Mouse (Mus musculus) MEL (cell line): Measurements from ENCODE around the gene Slc7a8. TPM values are rescaled to one million over a fixed set of nuclear protein-coding genes. Genes with fewer than 3 reads are reported as not detected.

Experiments used
- DNase-seq: peaks from one replicate; pipeline ENCODE4 v3.0.0; 2011; ENCODE audit warnings: low read depth, low spot score
- H3K27ac ChIP-seq: 2 replicates; pipeline ENCODE4 v1.5.1; 2012; ENCODE audit warnings: low read depth, mild to moderate bottlenecking, control low read depth, low read length, moderate library complexity; ENCODE audit not compliant: control insufficient read depth
- H3K27me3 ChIP-seq, 2 experiments: fragments of 150-350 bp in 1 of 2; sonication (generic) in 1 of 2; 2 replicates each; pipeline ENCODE4 v1.6.1; 2012; ENCODE audit warnings: low read length in 2 of 2, mild to moderate bottlenecking in 2 of 2, improper control_type of control experiment in 1 of 2, moderate library complexity in 1 of 2; ENCODE audit not compliant: insufficient read depth in 2 of 2, control insufficient read depth in 1 of 2
- H3K36me3 ChIP-seq, 2 experiments: 2 replicates each; pipeline ENCODE4 v1.6.1; 2012 to 2014; ENCODE audit warnings: low read length in 2 of 2, improper control_type of control experiment in 1 of 2, inconsistent platforms in 1 of 2, mild to moderate bottlenecking in 1 of 2; ENCODE audit not compliant: insufficient read depth in 2 of 2, control insufficient read depth in 1 of 2
- H3K4me1 ChIP-seq, 2 experiments: fragments of 150-350 bp in 1 of 2; sonication (generic) in 1 of 2; 2 replicates each; pipeline ENCODE4 v1.6.1; 2012; ENCODE audit warnings: low read length in 2 of 2, improper control_type of control experiment in 1 of 2, mild to moderate bottlenecking in 1 of 2; ENCODE audit not compliant: insufficient read depth in 2 of 2, control insufficient read depth in 1 of 2
- H3K4me3 ChIP-seq, 2 experiments: fragments of 150-350 bp in 1 of 2; sonication (generic) in 1 of 2; 2 replicates each; pipeline ENCODE4 v1.5.1; 2012; ENCODE audit warnings: low read depth in 2 of 2, low read length in 2 of 2, mild to moderate bottlenecking in 2 of 2, moderate library complexity in 2 of 2, control low read depth in 1 of 2, improper control_type of control experiment in 1 of 2; ENCODE audit not compliant: control insufficient read depth in 1 of 2, insufficient read depth in 1 of 2
- H3K79me2 ChIP-seq: 2 replicates; pipeline ENCODE4 v1.6.1; 2012; ENCODE audit warnings: mild to moderate bottlenecking, low read length, moderate library complexity; ENCODE audit not compliant: control insufficient read depth, poor library complexity, insufficient read depth
- H3K9ac ChIP-seq: 2 replicates; pipeline ENCODE4 v1.6.1; 2012; ENCODE audit warnings: low read depth, mild to moderate bottlenecking, control low read depth, low read length, moderate library complexity; ENCODE audit not compliant: control insufficient read depth, poor library complexity, severe bottlenecking
- H3K9me3 ChIP-seq: fragments of 150-350 bp; sonication (generic); replicated peaks from 2 replicates; pipeline ENCODE4 v1.6.1; 2012; ENCODE audit warnings: mild to moderate bottlenecking, low read length, improper control_type of control experiment, moderate library complexity; ENCODE audit not compliant: insufficient read depth
- BHLHE40 ChIP-seq: IDR thresholded peaks from 2 replicates; pipeline ENCODE4 v1.6.1; 2012; ENCODE audit warnings: low read depth, mild to moderate bottlenecking, inconsistent platforms, low read length, improper control_type of control experiment, borderline replicate concordance
- CHD1 ChIP-seq: IDR thresholded peaks from 2 replicates; pipeline ENCODE4 v1.6.1; 2012; ENCODE audit warnings: low read depth, mild to moderate bottlenecking, inconsistent platforms, low read length, improper control_type of control experiment
- CHD2 ChIP-seq: IDR thresholded peaks from 2 replicates; pipeline ENCODE4 v1.6.1; 2011; ENCODE audit warnings: low read length, improper control_type of control experiment
- CTCF ChIP-seq, 3 experiments: IDR thresholded peaks in 2 of 3; conservative IDR thresholded peaks in 1 of 3; 2 replicates each; pipeline ENCODE4 v1.5.1; 2011 to 2012; ENCODE audit warnings: low read length in 3 of 3, low read depth in 2 of 3, mild to moderate bottlenecking in 2 of 3, improper control_type of control experiment in 1 of 3, inconsistent platforms in 1 of 3, mixed read lengths in 1 of 3, moderate library complexity in 1 of 3; ENCODE audit not compliant: control insufficient read depth in 1 of 3, insufficient read depth in 1 of 3, poor library complexity in 1 of 3, severe bottlenecking in 1 of 3
- E2F4 ChIP-seq: IDR thresholded peaks from 2 replicates; pipeline ENCODE4 v1.6.1; 2011; ENCODE audit warnings: low read depth, low read length, improper control_type of control experiment, borderline replicate concordance
- EP300 ChIP-seq, 2 experiments: IDR thresholded peaks; 2 replicates each; pipeline ENCODE4 v1.6.1; 2011; ENCODE audit warnings: improper control_type of control experiment in 2 of 2, low read length in 2 of 2, low read depth in 1 of 2, mild to moderate bottlenecking in 1 of 2
- ETS1 ChIP-seq: IDR thresholded peaks from 2 replicates; pipeline ENCODE4 v1.6.1; 2012; ENCODE audit warnings: low read depth, mild to moderate bottlenecking, inconsistent platforms, low read length, improper control_type of control experiment, moderate library complexity
- GABPA ChIP-seq: IDR thresholded peaks from 2 replicates; pipeline ENCODE4 v1.6.1; 2012; ENCODE audit warnings: low read depth, mild to moderate bottlenecking, inconsistent platforms, low read length, improper control_type of control experiment, moderate library complexity
- GATA1 ChIP-seq: IDR thresholded peaks from 2 replicates; pipeline ENCODE4 v1.6.1; 2011; ENCODE audit warnings: low read depth, low read length, improper control_type of control experiment
- JUND ChIP-seq: IDR thresholded peaks from 2 replicates; pipeline ENCODE4 v1.6.1; 2011; ENCODE audit warnings: low read depth, mild to moderate bottlenecking, improper control_type of control experiment, low read length
- MAX ChIP-seq: IDR thresholded peaks from 2 replicates; pipeline ENCODE4 v1.6.1; 2011; ENCODE audit warnings: low read length, improper control_type of control experiment
- MAZ ChIP-seq: IDR thresholded peaks from 2 replicates; pipeline ENCODE4 v1.6.1; 2012; ENCODE audit warnings: low read depth, mild to moderate bottlenecking, inconsistent platforms, low read length, improper control_type of control experiment
- MYB ChIP-seq: IDR thresholded peaks from 2 replicates; pipeline ENCODE4 v1.6.1; 2011; ENCODE audit warnings: mild to moderate bottlenecking, low read depth, low read length, improper control_type of control experiment
- MYC ChIP-seq: IDR thresholded peaks from 2 replicates; pipeline ENCODE4 v1.6.1; 2011; ENCODE audit warnings: low read depth, mild to moderate bottlenecking, low read length, improper control_type of control experiment, moderate library complexity
- NRF1 ChIP-seq: IDR thresholded peaks from 2 replicates; pipeline ENCODE4 v1.6.1; 2014; ENCODE audit warnings: low read depth, mild to moderate bottlenecking, inconsistent platforms, low read length, improper control_type of control experiment, moderate library complexity; ENCODE audit not compliant: poor library complexity, insufficient read depth, severe bottlenecking
- POLR2A ChIP-seq, 2 experiments: IDR thresholded peaks; 2 replicates each; pipeline ENCODE4 v1.6.1; 2011 to 2012; ENCODE audit warnings: low read length in 2 of 2, mild to moderate bottlenecking in 2 of 2, control low read depth in 1 of 2, improper control_type of control experiment in 1 of 2, low read depth in 1 of 2, moderate library complexity in 1 of 2; ENCODE audit not compliant: control insufficient read depth in 1 of 2, insufficient read depth in 1 of 2, poor library complexity in 1 of 2
- POLR2AphosphoS5 ChIP-seq: IDR thresholded peaks from 2 replicates; pipeline ENCODE4 v1.6.1; 2012; ENCODE audit warnings: low read depth, borderline replicate concordance, mild to moderate bottlenecking, inconsistent platforms, low read length, moderate library complexity, mixed read lengths
- RAD21 ChIP-seq: IDR thresholded peaks from 2 replicates; pipeline ENCODE4 v1.6.1; 2011; ENCODE audit warnings: mild to moderate bottlenecking, low read depth, low read length, improper control_type of control experiment
- RCOR1 ChIP-seq: IDR thresholded peaks from 2 replicates; pipeline ENCODE4 v1.6.1; 2012; ENCODE audit warnings: low read depth, mild to moderate bottlenecking, inconsistent platforms, low read length, improper control_type of control experiment
- SIN3A ChIP-seq: IDR thresholded peaks from 2 replicates; pipeline ENCODE4 v1.6.1; 2012; ENCODE audit warnings: low read length, improper control_type of control experiment, inconsistent platforms
- SMC3 ChIP-seq: IDR thresholded peaks from 2 replicates; pipeline ENCODE4 v1.6.1; 2011; ENCODE audit warnings: low read depth, low read length, improper control_type of control experiment
- TAL1 ChIP-seq: IDR thresholded peaks from 2 replicates; pipeline ENCODE4 v1.6.1; 2012; ENCODE audit warnings: mild to moderate bottlenecking, inconsistent platforms, low read length, moderate library complexity, mixed read lengths
- TBP ChIP-seq: IDR thresholded peaks from 2 replicates; pipeline ENCODE4 v1.8.0; 2011; ENCODE audit warnings: low read depth, low read length, improper control_type of control experiment
- TCF12 ChIP-seq: IDR thresholded peaks from 2 replicates; pipeline ENCODE4 v1.6.1; 2014; ENCODE audit warnings: low read depth, mild to moderate bottlenecking, inconsistent platforms, low read length, improper control_type of control experiment, moderate library complexity
- UBTF ChIP-seq: IDR thresholded peaks from 2 replicates; pipeline ENCODE4 v1.6.1; 2012; ENCODE audit warnings: low read depth, mild to moderate bottlenecking, inconsistent platforms, low read length, improper control_type of control experiment, moderate library complexity, borderline replicate concordance; ENCODE audit not compliant: insufficient read depth
- USF2 ChIP-seq, 2 experiments: IDR thresholded peaks; 2 replicates each; pipeline ENCODE4 v1.6.1; 2011 to 2012; ENCODE audit warnings: improper control_type of control experiment in 2 of 2, low read length in 2 of 2, borderline replicate concordance in 1 of 2, inconsistent platforms in 1 of 2, low read depth in 1 of 2, mild to moderate bottlenecking in 1 of 2; ENCODE audit not compliant: insufficient read depth in 1 of 2
- ZC3H11A ChIP-seq: IDR thresholded peaks from 2 replicates; pipeline ENCODE4 v1.6.1; 2012; ENCODE audit warnings: low read depth, mild to moderate bottlenecking, inconsistent platforms, low read length, improper control_type of control experiment
- ZKSCAN1 ChIP-seq: IDR thresholded peaks from 2 replicates; pipeline ENCODE4 v1.6.1; 2012; ENCODE audit warnings: low read depth, mild to moderate bottlenecking, inconsistent platforms, low read length, improper control_type of control experiment, moderate library complexity
- ZMIZ1 ChIP-seq: IDR thresholded peaks from 2 replicates; pipeline ENCODE4 v1.6.1; 2012; ENCODE audit warnings: low read depth, mild to moderate bottlenecking, inconsistent platforms, low read length, improper control_type of control experiment, moderate library complexity
- ZNF384 ChIP-seq: IDR thresholded peaks from 2 replicates; pipeline ENCODE4 v1.6.1; 2012; ENCODE audit warnings: low read depth, mild to moderate bottlenecking, inconsistent platforms, low read length, improper control_type of control experiment
- polyA plus RNA-seq, 2 experiments: library from polyadenylated mRNA; stranded (reverse) in 1 of 2; unstranded in 1 of 2; fragments of >175 nt in 1 of 2; fragments of >200 nt in 1 of 2; gene quantifications; 2 replicates each; pipeline versions ENCODE4 v1.2.1 to v1.2.4; 2012; ENCODE audit warnings: low replicate concordance in 2 of 2, low read depth in 1 of 2; ENCODE audit not compliant: insufficient read length in 2 of 2, insufficient read depth in 1 of 2, missing spikeins in 1 of 2
- total RNA-seq: library from RNA; depleted of rRNA; stranded (reverse); fragments of 300-350 nt; gene quantifications from 2 replicates; pipeline ENCODE4 v1.2.3, GENCODE M21; 2012

The Slc7a8 gene
- total and polyA plus RNA-seq, 3 experiments: 0.08 to 0.29 TPM; not detected in 1

DNA sequence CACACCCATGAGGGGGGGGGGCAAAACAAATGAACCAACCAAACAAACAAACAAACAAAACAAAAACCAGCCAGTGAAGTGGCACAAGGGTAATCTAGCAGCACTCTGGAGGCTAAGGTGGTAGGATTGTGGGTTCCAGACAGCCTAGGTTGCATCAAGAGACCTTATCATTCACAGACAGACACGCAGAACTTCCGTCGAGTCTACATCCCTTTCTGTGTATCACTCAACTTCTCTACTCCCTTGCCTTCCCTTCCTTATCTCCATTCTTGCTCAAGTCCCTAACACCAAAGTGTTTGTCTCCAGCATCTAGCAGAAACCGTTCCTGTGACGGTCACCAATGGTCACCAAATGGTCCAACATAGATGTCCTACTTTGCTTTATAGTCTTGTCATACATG lies 6.5 kb upstream of the Slc7a8 start:
- no peaks in the 10 kb centered on the region for H3K27me3 ChIP-seq
- no peak overlapping the region for H3K9ac ChIP-seq
- TF ChIP-seq SMC3: 0 out of 2 replicates have a peak, but pooled peaks have one; percentile 7
- no peak for TF ChIP-seq ZKSCAN1
- no peak for TF ChIP-seq MYB
- TF ChIP-seq TCF12: peak; percentile 82
- no peak for TF ChIP-seq BHLHE40
- no peak for TF ChIP-seq ZNF384
- TF ChIP-seq CHD1: no peak
- TF ChIP-seq GATA1: peak; percentile 88
- TF ChIP-seq MYC: no peak
- TF ChIP-seq E2F4: no peak
- 0 out of 2 replicates have a peak, but pooled peaks have one; percentile 39 for TF ChIP-seq RCOR1
- TF ChIP-seq GABPA: no peak
- peak; percentile 89 for TF ChIP-seq TAL1
- peak; percentile 78 to 82 for TF ChIP-seq EP300 (IDR thresholded peaks at IDR 0.05; ENCODE audit: low read depth in 1 of 2, low read length in 2 of 2)
- H3K27ac ChIP-seq: peak overlapping the region; percentile 27
- DNase-seq: peak; percentile 75
- H3K4me3 ChIP-seq: no peak overlapping the region
- no peaks in the 10 kb centered on the region for H3K79me2 ChIP-seq
- H3K36me3 ChIP-seq: peaks cover 0 to 11% of the 10 kb centered on the region in 2 experiments; a peak in 2 of 4 replicates
- peaks cover 0 to 19% of the 10 kb centered on the region in 2 experiments; a peak in 2 of 4 replicates for H3K4me1 ChIP-seq
- H3K9me3 ChIP-seq: no peaks in the 10 kb centered on the region

GRCm38 (mm10) chr14:54787226-54787625 lies 5.5 kb upstream of the Slc7a8 start:
- no peak overlapping the region for H3K9ac ChIP-seq

More at GRCm38 (mm10) chr14:54787226-54787625, 5.5 kb upstream of the Slc7a8 start:
- no peaks in the 10 kb centered on the region for H3K79me2 ChIP-seq
- no peak overlapping the region for H3K4me3 ChIP-seq
- TF ChIP-seq SMC3 (peak; percentile 41), MAX (no peak), ZC3H11A (peak; percentile 3; the same call in 1 of the 2 replicates), POLR2AphosphoS5 (no peak), ETS1 (no peak), USF2 (IDR thresholded peaks at IDR 0.05; ENCODE audit: borderline replicate concordance in 1 of 2, insufficient read depth in 1 of 2, low read depth in 1 of 2, low read length in 2 of 2) (no peak), JUND (no peak), UBTF (no peak), E2F4 (no peak), TCF12 (no peak), NRF1 (no peak), TBP (no peak), RAD21 (peak; percentile 29), MAZ (no peak), MYB (no peak), CHD2 (no peak), POLR2A (IDR thresholded peaks at IDR 0.05; ENCODE audit: control insufficient read depth in 1 of 2, insufficient read depth in 1 of 2, low read depth in 1 of 2, low read length in 2 of 2, poor library complexity in 1 of 2) (no peak), SIN3A (no peak), MYC (no peak), BHLHE40 (no peak), TAL1 (no peak), ZNF384 (no peak), ZMIZ1 (no peak), ZKSCAN1 (no peak), CHD1 (no peak), GATA1 (no peak), RCOR1 (no peak), CTCF (IDR thresholded peaks at IDR 0.05 in 2 of 3, conservative IDR thresholded peaks at IDR 0.05 in 1 of 3; ENCODE audit: control insufficient read depth in 1 of 3, insufficient read depth in 1 of 3, low read depth in 2 of 3, low read length in 3 of 3, poor library complexity in 1 of 3, severe bottlenecking in 1 of 3) (peak; percentile 25 to 36 (median 28); a peak in 4 of 6 replicates)
- TF ChIP-seq, all 39 proteins: peak for 4
- H3K36me3 ChIP-seq: peaks cover 0 to 11% of the 10 kb centered on the region in 2 experiments; a peak in 2 of 4 replicates
- DNase-seq: peak; percentile 37
- H3K27ac ChIP-seq: no peak overlapping the region
- H3K27me3 ChIP-seq: no peaks in the 10 kb centered on the region
- H3K9me3 ChIP-seq: no peaks in the 10 kb centered on the region
- peaks cover 0 to 19% of the 10 kb centered on the region in 2 experiments; a peak in 2 of 4 replicates for H3K4me1 ChIP-seq
